In the genomic region with DNA sequence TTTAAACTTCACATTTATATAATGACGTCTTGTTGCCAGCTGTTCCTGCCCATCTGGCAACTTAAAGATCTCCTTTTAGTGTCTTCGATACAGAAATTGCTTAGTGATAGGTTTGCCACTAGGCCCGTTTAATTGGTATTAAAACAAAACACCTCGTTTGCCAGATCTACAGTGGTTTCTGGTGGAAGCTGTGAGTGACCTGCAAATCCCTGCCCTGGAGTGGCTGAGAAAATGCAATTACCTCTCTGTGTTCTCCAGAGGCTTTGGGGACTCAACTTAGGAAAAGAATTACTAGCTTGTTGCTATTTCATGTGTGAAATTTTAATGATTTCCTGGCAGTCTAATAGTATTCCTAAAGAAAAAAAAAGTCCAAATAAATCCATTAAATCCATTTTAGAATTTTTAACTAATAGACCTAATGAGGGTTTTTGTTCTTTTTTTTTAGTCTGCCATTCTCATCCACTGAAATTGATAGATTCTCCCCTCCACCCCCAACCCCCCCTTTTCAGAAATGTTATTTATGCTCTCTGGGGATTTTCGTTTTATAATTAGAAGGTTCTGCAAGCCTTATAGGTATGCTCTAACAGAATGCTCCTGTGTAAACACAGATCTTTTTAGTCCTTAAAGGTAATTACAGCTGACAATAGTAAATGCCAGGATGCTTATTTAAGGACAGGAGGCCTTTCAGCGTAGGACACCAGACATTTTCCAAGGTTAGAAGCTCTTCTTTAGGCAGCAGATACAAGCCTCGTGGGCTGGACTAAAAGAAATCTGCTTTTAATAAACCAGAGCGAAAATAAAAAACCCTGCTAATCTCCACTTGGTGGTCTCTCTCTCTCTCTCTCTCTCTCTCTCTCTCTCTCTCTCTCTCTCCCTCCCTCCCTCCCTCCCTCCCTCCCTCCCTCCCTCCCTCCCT, we compare ENCODE assay signal across 13 mouse cellular contexts.
DNase-seq lines count a peak whose midpoint lies in the region; ATAC-seq lines count a peak whose summit lies in the region.
"Had no signal": no experiment of that assay in that cellular context is flagged by ENCODE, and none has a peak within 500 bp of the region (broad histone marks: within the 10 kb centered on the region; RNA-seq: fewer than 3 reads in every experiment).

No protein-coding gene starts in this region.

- H3K4me1 ChIP-seq in forebrain, embryonic 10.5 days, result peaks cover 67% of the 10 kb centered on the region
- peaks cover 60% of the 10 kb centered on the region for H3K4me1 ChIP-seq in hindbrain, embryonic 13.5 days (replicated peaks)
- H3K4me1 ChIP-seq in midbrain, embryonic 13.5 days (replicated peaks), result peaks cover 63% of the 10 kb centered on the region

- H3K27me3 ChIP-seq in forebrain, embryonic 10.5 days (ENCODE audit: poor library complexity, severe bottlenecking), result peaks cover 10% of the 10 kb centered on the region
- H3K27me3 ChIP-seq in hindbrain, embryonic 13.5 days, result no peaks in the 10 kb centered on the region
- no peaks in the 10 kb centered on the region for H3K27me3 ChIP-seq in midbrain, embryonic 13.5 days
- H3K27me3 ChIP-seq: lung, embryonic 15.5 days had no signal

- peak; percentile 63 for DNase-seq in embryo, embryonic 10.5 days (ENCODE audit: low spot score)
- DNase-seq in embryo, embryonic 10 days (ENCODE audit: low spot score), result no peak
- DNase-seq in forebrain, embryonic 10.5 days (ENCODE audit: extremely low spot score, low spot score), result peak; percentile 40
- DNase-seq in frontal cortex, postnatal 14 days (ENCODE audit: low spot score in 2 of 2), result no peak
- no peak for DNase-seq in lung, postnatal 4 days
- no peak for DNase-seq in lung, postnatal 25 days (ENCODE audit: low spot score)
- DNase-seq: cerebellum, postnatal 25 days; heart, postnatal 36 days; layer of hippocampus, adult 9-11 months had no signal

- H3K9me3 ChIP-seq in forebrain, embryonic 10.5 days, result no peaks in the 10 kb centered on the region
- no peaks in the 10 kb centered on the region for H3K9me3 ChIP-seq in hindbrain, embryonic 13.5 days
- no peaks in the 10 kb centered on the region for H3K9me3 ChIP-seq in midbrain, embryonic 13.5 days
- H3K9me3 ChIP-seq: lung, embryonic 15.5 days had no signal

- H3K27ac ChIP-seq in forebrain, embryonic 10.5 days, result peak overlapping the region; percentile 83
- H3K27ac ChIP-seq in hindbrain, embryonic 13.5 days, result peak overlapping the region; percentile 87
- peak overlapping the region; percentile 94 for H3K27ac ChIP-seq in midbrain, embryonic 13.5 days

- peak overlapping the region; percentile 18; the same call in 1 of the 2 replicates for H3K4me3 ChIP-seq in forebrain, embryonic 10.5 days
- H3K4me3 ChIP-seq in hindbrain, embryonic 13.5 days, result no peak overlapping the region
- H3K4me3 ChIP-seq in midbrain, embryonic 13.5 days (replicated peaks), result no peak overlapping the region
- H3K4me3 ChIP-seq: erythroblast, embryonic 14.5 days; lung, embryonic 15.5 days had no signal

- ATAC-seq in hindbrain, embryonic 13.5 days (ENCODE audit: low FRiP score), result no peak
- ATAC-seq in midbrain, embryonic 13.5 days, result no peak

- H3K36me3 ChIP-seq in forebrain, embryonic 10.5 days (replicated peaks), result peaks cover 42% of the 10 kb centered on the region
- peaks cover 37% of the 10 kb centered on the region for H3K36me3 ChIP-seq in hindbrain, embryonic 13.5 days
- peaks cover 35% of the 10 kb centered on the region for H3K36me3 ChIP-seq in midbrain, embryonic 13.5 days
- H3K36me3 ChIP-seq: lung, embryonic 15.5 days had no signal

- no peak overlapping the region for H3K4me2 ChIP-seq in hindbrain, embryonic 13.5 days
- H3K4me2 ChIP-seq in midbrain, embryonic 13.5 days (replicated peaks), result no peak overlapping the region

- WGBS in forebrain, embryonic 10.5 days, result 7% methylated on average over 8 of the region's 8 CpGs
- WGBS in hindbrain, embryonic 13.5 days, result 19% methylated on average over 8 of the region's 8 CpGs
- 12% methylated on average over 8 of the region's 8 CpGs for WGBS in midbrain, embryonic 13.5 days

- no peak overlapping the region for H3K9ac ChIP-seq in hindbrain, embryonic 13.5 days
- no peak overlapping the region for H3K9ac ChIP-seq in midbrain, embryonic 13.5 days (replicated peaks)
- H3K9ac ChIP-seq: lung, embryonic 15.5 days had no signal

Comparison
In these comparisons a context has a peak if more than half of its experiments do, and no peak if none do; other contexts are left out.
1. DNase-seq: peak in embryo, embryonic 10.5 days (single experiment) and forebrain, embryonic 10.5 days (single experiment); none in embryo, embryonic 10 days (single experiment), frontal cortex, postnatal 14 days (0 of 2), lung, postnatal 4 days (0 of 2) and lung, postnatal 25 days (single experiment).
2. Peak in every context shown above with its lines, with median percentiles within 50 percentile points of each other: H3K27ac ChIP-seq.